Mouse (Mus musculus) forebrain, embryonic 16.5 days (tissue): ENCODE results near the gene Lcp2. TPM values are rescaled to one million over a fixed set of nuclear protein-coding genes. Genes with fewer than 3 reads are reported as not detected.

Source experiments
- ATAC-seq: fragments of 200-750 bp; cut with Nextera tagmentation; 2 replicates; pipeline ENCODE4 v1.8.0; 2017; ENCODE audit warnings: mild to moderate bottlenecking, moderate library complexity
- H3K27ac ChIP-seq: fragments of 300-500 bp; sonication (generic); 2 replicates; pipeline ENCODE4 v1.5.1; 2014; ENCODE audit warnings: low read length, control low read depth
- H3K27me3 ChIP-seq: fragments of 300-500 bp; sonication (generic); replicated peaks from 2 replicates; pipeline ENCODE4 v1.6.1; 2014; ENCODE audit warnings: low read length; ENCODE audit not compliant: control insufficient read depth, insufficient read depth
- H3K36me3 ChIP-seq: fragments of 300-500 bp; sonication (generic); 2 replicates; pipeline ENCODE4 v1.6.1; 2014; ENCODE audit not compliant: control insufficient read depth, insufficient read depth
- H3K4me1 ChIP-seq: fragments of 300-500 bp; sonication (generic); replicated peaks from 2 replicates; pipeline ENCODE4 v1.6.1; 2014; ENCODE audit warnings: low read length; ENCODE audit not compliant: control insufficient read depth, insufficient read depth
- H3K4me2 ChIP-seq: fragments of 300-500 bp; sonication (generic); 2 replicates; pipeline ENCODE4 v1.6.1; 2014; ENCODE audit warnings: mild to moderate bottlenecking, low read length, control low read depth
- H3K4me3 ChIP-seq: fragments of 300-500 bp; sonication (generic); replicated peaks from 2 replicates; pipeline ENCODE4 v1.5.1; 2014; ENCODE audit warnings: mild to moderate bottlenecking, low read length, control low read depth
- H3K9ac ChIP-seq: fragments of 300-500 bp; sonication (generic); replicated peaks from 2 replicates; pipeline ENCODE4 v1.6.1; 2014; ENCODE audit warnings: low read depth, low read length, control low read depth
- H3K9me3 ChIP-seq: fragments of 300-500 bp; sonication (generic); 2 replicates; pipeline ENCODE4 v1.6.1; 2016; ENCODE audit warnings: low read length; ENCODE audit not compliant: control insufficient read depth
- WGBS: fragments of 180-500 bp; shearing (Covaris S2); extraction: QIAGEN DNeasy Blood & Tissue Kit; methylation state at CpG from one replicate; pipeline ENCODE4 v1.1.7; 2014; 5-methylcytosine and 5-hydroxymethylcytosine counted together
- polyA plus RNA-seq: library from polyadenylated mRNA; unstranded; fragments of >200 nt; fragmentation: Nextera tagmentation; extraction: Ambion mirVana; gene quantifications from 2 replicates; pipeline ENCODE4 v1.2.1, GENCODE M21; 2015

Gene Lcp2
- polyA plus RNA-seq, 1 experiment from 2014 or later = 1.8 TPM

- Histone ChIP-seq H3K9me3 (no peaks in the 10 kb centered on the region), H3K9ac (no peak overlapping the region), H3K36me3 (no peaks in the 10 kb centered on the region), H3K4me1 (0 out of 2 replicates have a peak, but pooled peaks cover 3% of the 10 kb centered on the region), H3K4me2 (no peak overlapping the region), H3K27ac (no peak overlapping the region), H3K4me3 (no peak overlapping the region), H3K27me3 (no peaks in the 10 kb centered on the region)
- WGBS = 91% methylated on average over 4 of the region's 4 CpGs
- no peak for ATAC-seq
These were observed 55.1 kb downstream of the Lcp2 start for GRCm38 (mm10) chr11:34101827-34102226.

- Histone ChIP-seq H3K9me3 (no peaks in the 10 kb centered on the region), H3K27me3 (no peaks in the 10 kb centered on the region), H3K4me1 (0 out of 2 replicates have a peak, but pooled peaks cover 3% of the 10 kb centered on the region), H3K27ac (no peak overlapping the region), H3K9ac (no peak overlapping the region), H3K4me2 (no peak overlapping the region), H3K36me3 (no peaks in the 10 kb centered on the region), H3K4me3 (no peak overlapping the region)
- 30% methylated on average over 1 of the region's 1 CpGs for WGBS
- no peak for ATAC-seq
These were observed 58.2 kb downstream of the Lcp2 start for GRCm38 (mm10) chr11:34104919-34105318.

- no peaks in the 10 kb centered on the region for H3K36me3 ChIP-seq
- H3K4me2 ChIP-seq = no peak overlapping the region
- no peak overlapping the region for H3K27ac ChIP-seq
- peaks cover 11% of the 10 kb centered on the region for H3K4me1 ChIP-seq
- ATAC-seq = no peak
- no peak overlapping the region for H3K9ac ChIP-seq
- H3K27me3 ChIP-seq = no peaks in the 10 kb centered on the region
- H3K4me3 ChIP-seq = no peak overlapping the region
- WGBS = 92% methylated on average over 1 of the region's 1 CpGs
- H3K9me3 ChIP-seq = no peaks in the 10 kb centered on the region
These were observed 62.5 kb downstream of the Lcp2 start for GRCm38 (mm10) chr11:34109260-34109659.

- H3K36me3 ChIP-seq = no peaks in the 10 kb centered on the region
- H3K4me2 ChIP-seq = no peak overlapping the region
- no peaks in the 10 kb centered on the region for H3K9me3 ChIP-seq
- no peaks in the 10 kb centered on the region for H3K27me3 ChIP-seq
- no peak overlapping the region for H3K27ac ChIP-seq
- 67% methylated on average over 7 of the region's 7 CpGs for WGBS
- H3K9ac ChIP-seq = no peak overlapping the region
- peaks cover 8% of the 10 kb centered on the region for H3K4me1 ChIP-seq
- no peak overlapping the region for H3K4me3 ChIP-seq
- no peak for ATAC-seq
These were observed 65.2 kb downstream of the Lcp2 start for GRCm38 (mm10) chr11:34111940-34112339.

GRCm38 (mm10) chr11:34112781-34113380 is 66.2 kb downstream of the Lcp2 start:
- 8% methylated on average over 4 of the region's 4 CpGs for WGBS

GRCm38 (mm10) chr11:34113760-34114159 is 67.0 kb downstream of the Lcp2 start:
- Histone ChIP-seq H3K4me1 (peaks cover 8% of the 10 kb centered on the region), H3K27ac (no peak overlapping the region), H3K36me3 (no peaks in the 10 kb centered on the region), H3K9ac (no peak overlapping the region), H3K27me3 (no peaks in the 10 kb centered on the region), H3K4me2 (no peak overlapping the region), H3K9me3 (no peaks in the 10 kb centered on the region), H3K4me3 (no peak overlapping the region)
- peak; percentile 14; the same call in 1 of the 2 replicates for ATAC-seq
- WGBS = 40% methylated on average over 2 of the region's 2 CpGs

More at GRCm38 (mm10) chr11:34112781-34113380, 66.2 kb downstream of the Lcp2 start:
- Histone ChIP-seq H3K27me3 (no peaks in the 10 kb centered on the region), H3K4me3 (no peak overlapping the region), H3K36me3 (no peaks in the 10 kb centered on the region), H3K4me2 (no peak overlapping the region), H3K27ac (no peak overlapping the region), H3K4me1 (peaks cover 8% of the 10 kb centered on the region), H3K9me3 (no peaks in the 10 kb centered on the region), H3K9ac (no peak overlapping the region)
- ATAC-seq = peak; percentile 98

- ATAC-seq = no peak
- peaks cover 8% of the 10 kb centered on the region for H3K4me1 ChIP-seq
- no peak overlapping the region for H3K4me2 ChIP-seq
- H3K27me3 ChIP-seq = no peaks in the 10 kb centered on the region
- H3K9me3 ChIP-seq = no peaks in the 10 kb centered on the region
- no peak overlapping the region for H3K9ac ChIP-seq
- WGBS = 59% methylated on average over 2 of the region's 2 CpGs
- H3K4me3 ChIP-seq = no peak overlapping the region
- no peak overlapping the region for H3K27ac ChIP-seq
- no peaks in the 10 kb centered on the region for H3K36me3 ChIP-seq
These were observed 69.9 kb downstream of the Lcp2 start for GRCm38 (mm10) chr11:34116572-34117135.

GRCm38 (mm10) chr11:34117581-34117980 is 70.9 kb downstream of the Lcp2 start:
- Histone ChIP-seq H3K9ac (no peak overlapping the region), H3K27ac (no peak overlapping the region), H3K4me1 (peaks cover 8% of the 10 kb centered on the region), H3K9me3 (no peaks in the 10 kb centered on the region), H3K4me2 (no peak overlapping the region), H3K27me3 (no peaks in the 10 kb centered on the region; the same call in 1 of the 2 replicates), H3K36me3 (no peaks in the 10 kb centered on the region), H3K4me3 (no peak overlapping the region)
- WGBS = 91% methylated on average over 3 of the region's 3 CpGs
- no peak for ATAC-seq

- Histone ChIP-seq H3K27ac (no peak overlapping the region), H3K4me3 (no peak overlapping the region), H3K4me1 (0 out of 2 replicates have a peak, but pooled peaks cover 3% of the 10 kb centered on the region), H3K4me2 (no peak overlapping the region), H3K27me3 (no peaks in the 10 kb centered on the region; the same call in 1 of the 2 replicates), H3K9ac (no peak overlapping the region), H3K36me3 (no peaks in the 10 kb centered on the region), H3K9me3 (no peaks in the 10 kb centered on the region)
- WGBS = 87% methylated on average over 3 of the region's 3 CpGs
- ATAC-seq = no peak
These were observed 71.6 kb downstream of the Lcp2 start for GRCm38 (mm10) chr11:34118319-34118718.
